Mouse (Mus musculus) brain, adult 10 weeks (tissue): ENCODE data around the gene 1600014C10Rik. TPM values are rescaled to one million over a fixed set of nuclear protein-coding genes. Genes with fewer than 3 reads are reported as not detected.

Experiments
- polyA plus RNA-seq: library from polyadenylated mRNA; stranded (reverse); fragments of 350-450 nt; fragmentation: Illumina TruSeq; extraction: RNeasy Lipid Tissue Mini Kit (QIAGEN cat#74804); gene quantifications from one replicate; pipeline ENCODE4 v1.2.3, GENCODE M21; 2015; ENCODE audit warnings: low read depth, low replicate concordance

1600014C10Rik gene
- polyA plus RNA-seq: 20.7 TPM

DNA sequence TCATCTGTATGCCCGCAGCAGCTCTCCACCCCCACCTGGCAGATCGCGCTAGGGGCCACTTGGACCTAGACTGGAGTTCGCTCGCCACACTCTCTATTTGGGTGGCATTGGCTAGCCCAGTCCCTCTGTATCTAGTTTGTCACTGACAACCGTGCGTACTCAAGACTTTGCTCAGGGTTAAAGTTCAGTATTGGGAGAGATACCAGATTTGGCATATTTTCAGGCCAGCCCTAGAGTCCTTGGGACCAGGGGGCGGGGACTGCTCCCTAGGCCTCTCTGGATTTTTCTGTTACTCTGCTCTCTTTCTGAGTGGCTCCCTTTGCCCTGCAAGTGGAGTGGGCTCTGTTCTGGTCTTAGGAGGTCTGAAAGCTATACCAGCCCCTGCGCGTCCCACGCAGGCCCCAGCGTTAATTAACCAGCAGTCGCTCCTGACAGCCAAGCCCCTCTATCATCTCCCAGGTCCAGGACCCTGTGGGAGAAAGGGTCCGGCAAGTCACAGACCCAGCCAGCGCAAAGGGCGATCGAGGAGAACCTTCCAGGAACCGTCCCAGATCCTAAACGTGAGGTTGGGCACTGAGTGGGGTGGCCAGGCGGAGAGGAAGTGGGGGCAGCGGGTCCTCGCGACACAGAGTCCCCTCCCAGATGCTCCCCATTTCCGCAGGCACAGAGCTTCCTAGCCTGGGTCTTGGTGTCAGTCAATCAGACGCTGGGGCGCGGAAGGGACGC is at the start of gene 1600014C10Rik:
Gene 1600014C10Rik, plus strand, starts transcription at position 256 of the 726 bp plus-strand sequence.

DNA sequence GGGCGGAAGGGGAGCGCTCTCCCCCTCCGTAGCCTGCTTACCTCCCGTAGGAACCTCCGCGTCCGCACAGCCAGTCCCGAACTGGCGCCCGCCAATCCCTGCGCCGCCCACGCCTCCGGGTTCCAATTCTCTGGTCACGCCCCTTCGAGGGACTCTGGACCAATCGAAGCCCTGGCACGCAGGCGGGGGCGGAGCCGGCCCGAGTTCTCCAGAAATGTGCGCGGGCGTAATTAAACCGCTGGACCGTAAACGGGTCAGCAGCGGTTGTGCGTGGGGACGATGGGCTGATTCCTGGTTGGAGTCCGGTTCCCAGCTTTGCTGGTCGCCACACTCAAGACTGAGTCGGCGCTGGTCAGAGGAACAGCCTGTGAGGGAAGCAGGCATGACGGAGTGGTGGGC is 44.9 kb downstream of the 1600014C10Rik start, which contains the start of gene Plekhf1:
Gene Plekhf1, minus strand, starts transcription at position 117 of the 399 bp plus-strand sequence.

Other genes starting within 250 kb of the 1600014C10Rik start
- 47.2 TPM for gene Uri1, start 159.7 kb upstream of the 1600014C10Rik start, polyA plus RNA-seq
- gene Ccne1, start 75.7 kb upstream of the 1600014C10Rik start, polyA plus RNA-seq: 19.6 TPM
- 2.8 TPM for gene Plekhf1, start 44.8 kb downstream of the 1600014C10Rik start, polyA plus RNA-seq
- 30.4 TPM for gene Pop4, start 88.2 kb downstream of the 1600014C10Rik start, polyA plus RNA-seq